ENCODE assay signal across 28 mouse cellular contexts in the genomic region with DNA sequence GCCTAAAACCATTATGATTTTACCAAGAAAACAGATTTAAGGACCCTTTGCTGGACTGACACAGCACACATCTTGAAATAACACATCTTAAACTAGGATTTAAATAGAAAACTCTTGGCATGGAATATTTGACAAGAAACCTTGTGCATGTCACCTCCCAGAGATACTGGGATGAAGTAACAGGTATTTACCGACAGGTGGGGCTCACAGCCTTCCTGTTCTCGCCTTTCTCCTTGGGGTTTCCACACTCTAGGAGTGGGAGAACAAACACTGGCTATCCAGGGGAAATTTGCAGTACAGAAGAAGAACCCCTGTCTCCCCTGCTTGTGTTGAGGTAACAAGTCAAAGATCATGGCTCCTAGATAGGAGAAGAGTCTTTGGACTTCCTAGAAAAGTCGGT. TPM values are rescaled to one million over a fixed set of nuclear protein-coding genes. Genes with fewer than 3 reads are reported as not detected.
DNase-seq lines count a peak whose midpoint lies in the region; TF ChIP-seq lines count a peak whose summit lies in the region.
"Had no signal": no experiment of that assay in that cellular context is flagged by ENCODE, and none has a peak within 500 bp of the region (broad histone marks: within the 10 kb centered on the region; RNA-seq: fewer than 3 reads in every experiment).

No protein-coding gene starts in this region.

- peaks cover 5% of the 10 kb centered on the region for H3K4me1 ChIP-seq in heart, adult 2 months (ENCODE audit: control insufficient read depth, insufficient read depth, low read length)
- peaks cover 2% of the 10 kb centered on the region; the same call in 1 of the 2 replicates for H3K4me1 ChIP-seq in liver, adult 2 months (ENCODE audit: control insufficient read depth, insufficient read depth, low read length)
- H3K4me1 ChIP-seq in E14TG2a.4 (replicated peaks; ENCODE audit: low read depth, low read length), result no peaks in the 10 kb centered on the region
- H3K4me1 ChIP-seq: heart, embryonic 10.5 days; hindbrain, embryonic 13.5 days; liver, embryonic 13.5 days; megakaryocyte, embryonic 14.5 days; midbrain, embryonic 12.5 days had no signal

- intact Hi-C loops in heart, adult 2 months (cut with DNase I), result loop anchor here (1.0 kb wide), 1 partner anchor 177 kb away; no protein-coding TSS in a partner anchor

- TF ChIP-seq CTCF in heart, adult 2 months (IDR thresholded peaks at IDR 0.05), result peak; percentile 69
- TF ChIP-seq CTCF in liver, adult 2 months (IDR thresholded peaks at IDR 0.05; ENCODE audit: low read depth, low read length), result peak; percentile 44; the same call in 1 of the 2 replicates
- peak; percentile 50 for TF ChIP-seq CTCF in E14TG2a.4 (conservative IDR thresholded peaks at IDR 0.05; ENCODE audit: low read length)

- H3K27ac ChIP-seq in heart, adult 2 months, result no peak overlapping the region
- no peak overlapping the region for H3K27ac ChIP-seq in liver, adult 2 months (replicated peaks; ENCODE audit: insufficient read depth, low read depth, low read length)
- H3K27ac ChIP-seq: heart, embryonic 10.5 days; heart, embryonic 15.5 days; hindbrain, embryonic 13.5 days; kidney, embryonic 15.5 days; liver, embryonic 13.5 days; midbrain, embryonic 12.5 days had no signal

- H3K79me2 ChIP-seq in heart, adult 2 months (replicated peaks; ENCODE audit: control insufficient read depth, insufficient read depth, low read length), result no peaks in the 10 kb centered on the region
- no peaks in the 10 kb centered on the region for H3K79me2 ChIP-seq in liver, adult 2 months (ENCODE audit: control insufficient read depth, insufficient read depth, low read length)

- no peak for TF ChIP-seq EP300 in heart, adult 2 months (IDR thresholded peaks at IDR 0.05; ENCODE audit: insufficient read depth, low read depth, low read length)

- 68% methylated on average over 3 of the region's 3 CpGs for WGBS in heart, adult 2 months
- WGBS in liver, adult 2 months, result 46% methylated on average over 3 of the region's 3 CpGs

- no peak overlapping the region for H3K9ac ChIP-seq in heart, adult 2 months (ENCODE audit: low read depth, low read length)
- no peak overlapping the region for H3K9ac ChIP-seq in liver, adult 2 months (ENCODE audit: low read depth, low read length)
- H3K9ac ChIP-seq: forebrain, postnatal 0 days; heart, embryonic 15.5 days; hindbrain, embryonic 13.5 days; kidney, embryonic 15.5 days; liver, embryonic 13.5 days; midbrain, embryonic 12.5 days had no signal

- H3K9me3 ChIP-seq in E14TG2a.4 (ENCODE audit: low read length), result no peaks in the 10 kb centered on the region
- H3K9me3 ChIP-seq: heart, embryonic 10.5 days; heart, embryonic 15.5 days; hindbrain, embryonic 13.5 days; kidney, embryonic 15.5 days; liver, embryonic 13.5 days; megakaryocyte, embryonic 14.5 days; midbrain, embryonic 12.5 days had no signal

- TF ChIP-seq POLR2A in heart, adult 2 months (IDR thresholded peaks at IDR 0.05; ENCODE audit: insufficient read depth, low read depth, low read length), result no peak
- TF ChIP-seq POLR2A in liver, adult 2 months (IDR thresholded peaks at IDR 0.05; ENCODE audit: extremely low read depth, insufficient read depth, low read length), result no peak

- H3K4me3 ChIP-seq in heart, adult 2 months, result no peak overlapping the region
- H3K4me3 ChIP-seq in liver, adult 2 months (ENCODE audit: insufficient read depth, low read depth, low read length), result no peak overlapping the region
- H3K4me3 ChIP-seq in E14TG2a.4 (replicated peaks; ENCODE audit: low read length), result no peak overlapping the region
- H3K4me3 ChIP-seq: erythroblast, embryonic 14.5 days; heart, embryonic 10.5 days; heart, embryonic 15.5 days; hindbrain, embryonic 13.5 days; kidney, embryonic 15.5 days; liver, embryonic 13.5 days; megakaryocyte, embryonic 14.5 days; midbrain, embryonic 12.5 days had no signal

- no peaks in the 10 kb centered on the region for H3K27me3 ChIP-seq in heart, adult 2 months (ENCODE audit: control insufficient read depth, insufficient read depth, low read length)
- H3K27me3 ChIP-seq in liver, adult 2 months (ENCODE audit: control insufficient read depth, insufficient read depth, low read length), result no peaks in the 10 kb centered on the region
- no peaks in the 10 kb centered on the region for H3K27me3 ChIP-seq in E14TG2a.4 (ENCODE audit: insufficient read depth, low read length)
- H3K27me3 ChIP-seq: heart, embryonic 15.5 days; hindbrain, embryonic 13.5 days; kidney, embryonic 15.5 days; liver, embryonic 13.5 days; megakaryocyte, embryonic 14.5 days; midbrain, embryonic 12.5 days had no signal

- no peak for DNase-seq in heart, adult 2 months
- DNase-seq in heart, postnatal 4 days, result no peak
- DNase-seq in liver, adult 2 months (ENCODE audit: extremely low read depth, low read depth, low spot score), result peak; percentile 36
- DNase-seq in liver, result no peak
- peak; percentile 30 for DNase-seq in R1 (ENCODE audit: low read depth, low spot score)
- DNase-seq in testis, postnatal 14 days (ENCODE audit: low spot score), result no peak
- no peak for DNase-seq in adrenal gland, postnatal 4 days (ENCODE audit: low spot score in 2 of 2)
- DNase-seq: adrenal gland, postnatal 25 days; cerebellum, adult 18-20 months; forebrain, postnatal 0 days; gastrocnemius, postnatal 10 days; kidney, adult 11 months; kidney, postnatal 25 days; layer of hippocampus, postnatal 36 days; liver, embryonic 13.5 days; lung, adult 2 months; lung, postnatal 36 days; thymus, adult 2 months; thymus, postnatal 36 days had no signal

- H3K36me3 ChIP-seq in heart, adult 2 months (ENCODE audit: control insufficient read depth, insufficient read depth, low read length), result no peaks in the 10 kb centered on the region
- no peaks in the 10 kb centered on the region for H3K36me3 ChIP-seq in liver, adult 2 months (ENCODE audit: control insufficient read depth, insufficient read depth, low read length)
- H3K36me3 ChIP-seq in E14TG2a.4 (ENCODE audit: insufficient read depth, low read length), result no peaks in the 10 kb centered on the region
- H3K36me3 ChIP-seq: heart, embryonic 10.5 days; heart, embryonic 15.5 days; hindbrain, embryonic 13.5 days; kidney, embryonic 15.5 days; liver, embryonic 13.5 days; midbrain, embryonic 12.5 days had no signal

RNA-seq across cellular contexts. Expression of gene Abi3bp, which starts 22.8 kb away (rescaled TPM):
- 1 to 10 TPM; 5.6 to 6.4 TPM for total RNA-seq in heart, adult 2 months (2021)
- 4.8 and 7.9 TPM in 2 replicates for polyA plus RNA-seq in heart, adult 2 months (2012; rRNA removed)
- total RNA-seq in heart, postnatal 4 days (2021), result 1 to 10 TPM; 6.2 to 6.4 TPM
- 2.0 and 2.1 TPM in 2 replicates for total RNA-seq in liver, adult 2 months (2014; rRNA removed)
- polyA plus RNA-seq in liver, adult 2 months (2012; rRNA removed), result 1.3 TPM in 2 replicates
- total RNA-seq in adrenal gland, postnatal 4 days (2021), result 10 to 100 TPM; 12.3 to 18.2 TPM
- total RNA-seq: granulocyte monocyte progenitor cell, adult 5-6 weeks had no signal
- polyA plus RNA-seq: erythroblast, embryonic 14.5 days had no signal

Comparison
In these comparisons a context has a peak if more than half of its experiments do, and no peak if none do; other contexts are left out.
1. DNase-seq: peak in liver, adult 2 months (single experiment) and R1 (single experiment); none in heart, adult 2 months (0 of 2), heart, postnatal 4 days (single experiment), liver (single experiment), testis, postnatal 14 days (single experiment) and adrenal gland, postnatal 4 days (0 of 2).
2. Peak in every context shown above with its lines, with median percentiles within 50 percentile points of each other: CTCF ChIP-seq.